Mouse (Mus musculus) T-cell, adult 2 months (primary cell): Measurements from ENCODE around the gene Brinp2.

Experiments used
- DNase-seq: peaks from one replicate; pipeline ENCODE4 v3.0.0; 2022; ENCODE audit warnings: low spot score

Gene Brinp2

GRCm38 (mm10) chr1:158295270-158295669 is 60.9 kb downstream of the Brinp2 start:
- no peak for DNase-seq

- DNase-seq, result no peak
Observed at GRCm38 (mm10) chr1:158285198-158285597, 70.9 kb downstream of the Brinp2 start.

DNA sequence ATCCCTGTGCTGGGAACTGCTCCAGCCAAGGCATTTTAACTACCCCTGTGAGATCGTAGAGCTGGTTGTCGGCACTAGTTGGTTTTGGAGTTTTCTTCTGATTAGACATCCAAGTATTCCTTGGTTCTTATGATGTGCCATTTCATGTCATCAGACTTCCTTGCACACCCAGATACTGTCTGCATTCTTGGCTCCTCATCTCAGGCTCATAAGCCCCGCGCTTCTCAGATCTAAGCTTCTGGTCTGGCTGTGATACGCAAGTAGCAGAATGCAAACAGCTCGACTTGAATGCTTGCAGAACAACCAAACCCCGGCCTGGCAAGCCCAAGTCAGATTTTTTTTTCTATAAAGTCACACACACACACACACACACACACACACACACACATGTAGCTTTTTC is 72.3 kb downstream of the Brinp2 start:
- DNase-seq, result no peak

DNA sequence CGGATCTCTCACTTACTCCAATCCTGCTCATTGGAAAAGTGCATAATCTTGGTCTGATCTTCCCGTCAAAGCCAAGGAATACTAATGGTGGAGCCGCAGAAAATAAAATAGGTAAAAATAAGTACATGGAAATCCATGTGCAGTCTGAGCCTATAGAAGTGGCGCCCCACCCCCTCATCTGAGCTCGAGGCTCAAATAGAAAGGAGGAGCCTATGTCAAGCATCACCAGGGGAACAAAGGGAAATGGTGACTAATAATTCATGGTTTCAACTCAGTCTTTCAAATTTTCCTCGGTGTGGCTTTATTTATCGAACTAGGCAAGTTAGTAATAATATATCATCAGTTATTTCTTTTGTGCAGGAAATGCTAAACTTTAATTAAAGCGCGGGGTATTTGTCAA is 84.1 kb downstream of the Brinp2 start:
- no peak for DNase-seq

GRCm38 (mm10) chr1:158267020-158267571 is 89.0 kb downstream of the Brinp2 start:
- DNase-seq, result no peak

- DNase-seq, result no peak
Observed at GRCm38 (mm10) chr1:158266293-158267019, 89.7 kb downstream of the Brinp2 start.

DNA sequence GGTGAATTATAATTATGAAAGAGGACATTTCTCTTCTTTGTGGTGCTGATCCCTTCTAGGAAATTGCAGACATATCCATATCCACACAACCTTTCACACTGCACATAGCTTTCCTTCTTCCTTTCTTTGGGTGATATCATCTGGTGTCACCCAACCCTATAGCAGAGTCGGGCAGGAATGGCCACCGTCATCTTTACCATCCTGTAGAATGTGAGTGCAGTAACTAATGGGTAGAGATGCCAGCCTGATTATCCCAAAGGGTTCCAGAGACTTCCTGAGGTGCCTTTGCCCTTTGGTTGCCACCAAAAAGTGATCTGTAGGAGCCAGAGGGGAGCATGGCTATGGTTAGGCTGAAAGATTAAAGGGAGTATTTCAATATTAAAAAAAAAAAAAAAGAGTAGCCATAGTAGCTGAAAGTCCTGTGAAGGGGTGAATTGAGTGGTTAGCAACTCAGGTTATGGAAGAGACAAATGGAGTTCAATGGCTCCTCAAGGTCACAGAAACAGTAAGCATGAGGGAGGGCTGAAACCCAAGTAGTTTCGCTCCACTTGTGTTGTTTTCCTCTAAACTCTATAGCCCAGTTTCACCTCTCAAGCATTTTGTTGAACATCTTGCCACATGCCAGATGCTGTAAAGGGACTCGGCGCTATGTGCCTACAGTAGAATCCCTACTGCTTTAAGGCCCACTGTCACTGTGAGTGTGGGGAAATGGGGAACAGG is 96.5 kb downstream of the Brinp2 start:
- no peak for DNase-seq

GRCm38 (mm10) chr1:158258685-158259292 is 97.3 kb downstream of the Brinp2 start:
- no peak for DNase-seq

DNA sequence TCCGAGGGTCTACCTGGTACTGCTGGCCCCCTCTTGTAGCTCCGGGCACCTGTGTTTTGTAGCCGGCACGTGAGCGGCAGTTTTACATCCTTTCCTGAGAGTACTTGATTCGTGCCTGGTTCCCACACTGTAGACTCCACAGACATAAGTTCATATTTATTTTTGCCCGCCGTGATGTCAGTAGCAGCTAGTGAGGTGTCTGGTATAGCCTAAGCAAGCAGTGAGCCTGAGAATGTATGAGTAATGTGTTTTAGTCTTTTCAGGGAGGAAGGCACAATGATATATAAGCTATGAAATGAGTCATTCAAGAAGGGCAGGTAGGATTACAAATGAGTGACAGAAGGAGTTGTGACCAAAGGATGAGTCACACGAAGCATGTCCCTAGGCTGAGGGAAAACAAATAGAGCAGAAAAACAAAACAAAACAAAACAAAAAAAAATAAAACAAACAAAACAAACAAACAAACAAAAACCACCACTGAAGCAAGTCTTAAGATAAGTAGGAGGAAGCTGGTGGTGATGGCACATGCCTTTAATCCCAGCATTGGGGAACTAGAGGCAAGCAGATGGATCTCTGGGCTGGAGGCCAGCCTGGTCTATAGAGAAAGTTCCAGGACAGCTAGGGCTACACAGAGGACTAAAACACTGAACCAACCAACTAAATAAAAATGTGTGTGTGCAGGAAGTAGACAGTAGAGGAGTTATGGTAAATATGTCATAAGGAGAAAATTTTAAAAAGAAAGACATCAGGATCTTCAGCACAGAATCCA is 100.0 kb downstream of the Brinp2 start:
- DNase-seq, result no peak

DNA sequence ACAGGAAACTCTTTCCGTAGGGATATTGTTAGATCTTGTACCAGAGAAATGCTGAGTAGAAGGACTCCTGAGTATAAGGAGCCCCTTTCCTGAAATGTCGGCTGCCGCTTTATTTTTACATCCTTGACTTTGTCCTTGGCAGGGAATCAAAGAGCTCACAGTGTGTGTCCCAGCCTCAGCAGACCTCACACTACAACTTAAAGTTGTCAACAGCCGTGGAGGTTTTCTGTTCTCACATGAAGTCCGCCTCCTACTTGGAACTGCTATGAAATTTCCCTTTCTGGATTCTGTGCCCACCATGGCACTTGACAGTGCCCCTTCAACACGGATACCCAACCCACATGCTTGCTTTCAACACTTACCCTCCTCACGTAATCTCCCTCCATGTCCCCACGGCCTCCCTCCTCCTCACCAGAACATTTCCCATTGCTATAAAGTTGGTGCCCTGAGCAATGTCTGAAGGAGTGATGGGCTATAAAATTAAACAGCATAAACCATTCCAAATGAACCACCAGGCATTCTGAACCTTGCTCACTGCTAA is 103.4 kb downstream of the Brinp2 start:
- DNase-seq, result no peak

DNA sequence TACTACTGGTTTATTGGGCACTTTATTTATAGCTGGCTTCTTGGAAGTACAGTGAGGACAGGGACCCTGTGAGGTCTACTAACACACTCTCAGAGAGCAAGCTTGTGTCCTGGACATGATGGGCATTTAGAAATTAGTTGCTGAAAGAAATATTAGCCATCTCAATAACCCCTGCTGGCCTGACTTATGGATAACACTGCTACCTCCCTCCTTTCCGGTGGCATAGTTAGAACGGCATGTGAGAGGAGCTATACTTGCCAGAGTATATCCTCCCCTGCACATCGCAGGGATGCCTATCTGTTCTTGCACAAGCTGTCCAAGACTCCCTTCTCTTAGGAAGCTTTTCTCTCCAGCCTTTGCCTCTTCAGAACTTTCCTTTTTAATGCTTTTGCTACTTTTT is 107.9 kb downstream of the Brinp2 start:
- DNase-seq, result no peak

DNA sequence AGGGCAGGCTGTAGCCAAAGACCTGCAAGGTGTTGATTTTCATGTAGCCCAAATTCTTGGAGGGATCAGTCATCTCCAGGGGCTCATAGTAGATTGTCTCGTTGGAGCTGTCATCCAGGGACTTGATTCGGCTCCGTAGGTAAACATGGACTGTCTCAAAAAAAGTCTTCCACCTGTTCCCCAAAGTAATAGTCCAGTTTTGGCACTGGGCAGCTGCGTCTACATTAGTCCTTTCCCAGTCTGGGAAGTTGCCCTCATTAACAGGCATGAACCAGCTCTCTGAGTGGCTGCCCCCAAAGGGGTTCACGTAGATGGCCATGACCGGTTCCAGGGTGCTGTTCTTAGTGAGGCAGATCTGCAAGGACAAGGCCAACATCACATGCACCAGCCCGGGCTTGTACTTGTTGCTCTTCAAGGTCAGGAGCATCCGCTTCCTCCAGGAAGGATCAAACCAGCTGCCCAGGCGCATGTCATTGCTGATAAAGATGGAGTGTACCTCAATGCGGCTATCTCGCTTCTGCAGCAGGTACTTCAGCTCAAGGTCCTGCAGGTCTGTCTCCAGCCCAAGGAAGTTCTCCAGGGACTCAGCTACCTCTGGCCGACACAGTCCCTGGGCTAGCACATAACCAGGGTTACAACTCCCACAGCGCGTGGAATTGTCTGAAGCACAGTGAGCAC is 109.5 kb downstream of the Brinp2 start:
- DNase-seq, result no peak

DNA sequence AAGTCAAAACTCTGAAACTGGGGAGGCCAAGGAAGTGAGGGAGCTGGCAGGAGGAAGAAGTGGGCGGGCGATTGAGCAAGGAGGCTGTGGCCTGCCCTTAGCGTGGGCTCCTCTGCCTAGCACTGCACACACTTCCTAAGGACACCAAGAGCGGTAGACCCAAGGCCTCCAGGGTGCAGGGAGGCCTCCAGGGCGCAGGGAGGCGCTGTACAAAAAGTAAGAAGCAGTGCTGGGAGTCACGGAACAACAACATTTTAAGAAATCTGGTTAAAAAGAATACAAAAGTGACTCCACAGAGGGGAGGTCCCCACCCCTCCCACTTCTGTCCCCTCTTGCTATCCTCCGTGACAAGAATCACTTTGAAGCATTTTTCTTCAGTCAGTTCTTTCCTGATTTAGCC is 110.6 kb downstream of the Brinp2 start:
- DNase-seq, result no peak

GRCm38 (mm10) chr1:158244016-158244415 is 112.1 kb downstream of the Brinp2 start:
- no peak for DNase-seq

DNA sequence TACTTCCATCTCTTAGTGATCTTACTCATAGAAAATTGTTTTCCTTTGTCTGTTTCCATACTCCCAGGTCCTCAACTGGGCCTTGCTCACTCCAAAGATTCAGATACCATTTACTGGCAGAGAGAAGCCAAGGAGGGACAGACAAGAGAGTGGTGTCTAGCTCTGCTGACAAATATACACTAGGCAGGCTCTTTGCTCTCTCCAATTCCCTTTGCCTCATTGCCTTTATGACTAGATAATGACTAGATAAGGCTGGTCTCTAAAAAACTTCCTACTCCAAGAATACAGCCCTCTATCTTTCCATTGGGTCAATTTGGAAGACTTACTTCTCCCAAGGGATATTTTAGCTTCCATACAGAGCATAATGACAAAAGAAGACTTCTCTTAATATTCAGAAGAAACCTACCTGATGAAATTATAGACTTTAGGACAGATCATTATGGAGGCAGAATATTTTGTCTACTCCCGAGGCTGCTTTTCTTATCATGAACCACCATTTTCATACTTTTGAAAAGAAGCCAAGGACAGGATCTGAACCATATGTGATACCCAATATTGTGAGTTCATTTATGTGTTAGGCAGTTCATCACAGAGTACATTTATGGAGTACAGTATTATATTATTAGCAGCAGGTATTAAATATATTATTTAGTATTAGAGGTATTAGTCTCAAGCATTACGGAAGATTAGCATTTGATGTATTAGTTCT is 114.1 kb downstream of the Brinp2 start:
- no peak for DNase-seq

DNA sequence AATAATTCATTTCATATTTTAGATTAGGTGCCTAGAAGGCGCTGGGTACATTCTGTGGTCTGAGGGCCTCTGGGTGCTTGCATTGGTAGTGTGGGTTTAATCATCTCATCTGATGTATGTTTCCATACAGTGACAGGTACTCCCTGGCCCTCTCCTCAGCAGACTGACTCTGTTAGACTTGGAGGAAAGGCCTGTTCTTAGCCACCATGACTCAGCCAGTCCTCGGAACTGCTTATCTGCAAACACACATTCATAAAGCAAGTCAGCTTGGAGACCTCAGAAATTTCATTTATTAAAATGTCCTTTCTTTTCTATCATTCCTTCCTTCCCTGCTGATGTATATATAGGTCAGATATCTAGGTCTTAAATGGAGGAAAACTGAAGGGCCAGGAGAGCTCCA is 116.3 kb downstream of the Brinp2 start:
- no peak for DNase-seq

DNA sequence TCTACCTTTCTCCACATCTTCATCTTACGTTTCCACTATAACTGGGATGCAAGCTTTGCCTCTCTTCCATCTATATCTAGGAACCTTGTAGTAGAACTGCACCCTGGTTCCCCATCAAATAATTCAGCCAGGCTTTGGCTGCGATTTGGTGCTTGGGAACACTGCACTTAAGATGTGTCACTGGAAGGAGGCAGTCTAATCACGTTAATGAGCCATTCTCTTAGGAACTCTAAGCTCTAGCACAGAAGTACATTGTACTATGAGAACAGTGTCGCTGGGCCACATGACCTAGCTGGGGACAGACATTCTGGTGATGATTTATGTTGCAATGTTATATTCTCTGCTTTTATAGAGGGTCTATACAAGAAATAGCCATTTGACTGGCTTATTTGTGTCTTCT is 117.4 kb downstream of the Brinp2 start:
- no peak for DNase-seq

DNA sequence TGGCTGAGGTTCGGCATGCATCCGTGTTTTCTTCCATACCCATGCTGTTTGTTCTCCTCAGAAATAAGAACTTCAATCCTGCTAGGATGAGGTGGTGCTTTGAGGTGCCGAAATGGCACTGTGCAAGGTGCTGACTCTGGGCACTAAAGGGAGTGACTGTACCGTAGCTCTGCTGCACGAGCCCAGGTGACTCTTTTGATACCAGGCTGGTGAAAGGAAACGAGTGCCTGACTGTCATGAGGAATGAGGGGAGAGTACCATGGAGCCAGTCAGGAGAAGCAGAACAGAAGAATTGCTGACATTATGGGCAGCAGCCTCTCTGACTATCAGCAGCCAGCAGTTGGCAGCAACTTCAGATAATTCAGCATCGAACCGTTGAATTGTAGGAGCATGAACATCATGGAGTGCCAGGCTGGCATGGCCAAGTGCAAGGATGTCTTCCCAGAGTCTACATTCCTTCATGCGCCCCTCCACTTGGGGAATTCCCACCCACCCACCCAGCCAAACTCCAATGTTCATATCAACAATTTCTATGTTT is 127.4 kb downstream of the Brinp2 start:
- DNase-seq, result no peak

GRCm38 (mm10) chr1:158227239-158227638 is 128.9 kb downstream of the Brinp2 start:
- DNase-seq, result no peak

- no peak for DNase-seq
Observed at GRCm38 (mm10) chr1:158226689-158227088, 129.4 kb downstream of the Brinp2 start.
